Mouse (Mus musculus): ENCODE measurements at regions not wholly inside any gene's neighbourhood (a gene's known extent, or its start where the extent isn't known, plus 50 kb on each side); places are given as distances from the start of the nearest gene placed in this dataset.

GRCm38 (mm10) chr12:12208216-12208615 is 53.7 kb upstream of the Fam49a start:
- TF ChIP-seq POLR2A (IDR thresholded peaks at IDR 0.05; ENCODE audit: low read depth, low read length) (no peak), CTCF (conservative IDR thresholded peaks at IDR 0.05; ENCODE audit: insufficient read depth, insufficient read length, low read depth, low read length) (no peak)

Data from kidney, adult 2 months (tissue).